Mouse (Mus musculus) frontal cortex, adult 2 months (tissue): ENCODE results near the gene Hist1h3f. TPM values are rescaled to one million over a fixed set of nuclear protein-coding genes. Genes with fewer than 3 reads are reported as not detected.
"Not testable (repeated sequence)": the region's sequence is repeated elsewhere in the genome, so short reads cannot be mapped to it uniquely, and the experiment has no call there.

Source experiments
- DNase-seq, 2 experiments: peaks; one replicate each; pipeline ENCODE4 v3.0.0; 2022; ENCODE audit warnings: low spot score in 1 of 2; ENCODE audit errors: extremely low spot score in 1 of 2
- polyA plus RNA-seq: library from polyadenylated mRNA; depleted of rRNA; stranded (reverse); fragments of >200 nt; gene quantifications from 2 replicates; pipeline ENCODE4 v1.2.3, GENCODE M21; 2012; rRNA removed

The Hist1h3f gene
- polyA plus RNA-seq, 1 experiment, result 0.22 TPM

DNA sequence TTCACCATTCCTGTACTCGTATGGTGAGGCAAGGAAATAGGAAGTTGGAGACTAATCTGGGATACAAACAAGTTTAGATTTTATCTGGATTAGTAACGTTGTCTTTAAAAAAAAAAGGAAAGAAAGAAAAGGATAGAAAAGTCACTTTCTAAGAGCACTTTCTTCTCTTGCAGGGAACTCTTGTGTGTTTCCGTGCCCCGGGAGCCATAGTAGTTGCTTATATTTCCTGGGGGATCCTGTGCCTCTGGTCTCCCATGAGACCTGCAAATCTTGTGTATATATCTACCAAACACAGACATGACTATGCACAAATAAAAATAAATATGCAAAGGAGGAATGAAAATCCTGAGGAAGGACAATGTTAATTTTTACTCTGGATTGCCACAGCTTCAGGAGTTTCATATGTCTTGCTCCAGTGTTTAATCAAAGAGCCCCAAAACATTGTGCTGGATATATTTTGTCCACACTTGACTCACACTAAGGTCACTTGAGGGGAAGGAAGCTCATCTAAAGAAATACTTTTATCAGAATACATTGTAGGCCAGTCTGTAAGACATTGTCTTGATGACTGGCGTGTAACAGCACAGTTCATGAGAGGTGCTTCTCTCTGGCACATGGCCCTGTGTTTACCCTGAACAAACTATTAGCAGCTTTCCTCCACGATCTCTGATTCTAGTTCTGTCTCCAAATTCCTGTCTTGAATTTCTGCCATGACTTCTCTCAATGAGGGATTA lies 33.2 kb downstream of the Hist1h3f start:
- no peak for DNase-seq

DNA sequence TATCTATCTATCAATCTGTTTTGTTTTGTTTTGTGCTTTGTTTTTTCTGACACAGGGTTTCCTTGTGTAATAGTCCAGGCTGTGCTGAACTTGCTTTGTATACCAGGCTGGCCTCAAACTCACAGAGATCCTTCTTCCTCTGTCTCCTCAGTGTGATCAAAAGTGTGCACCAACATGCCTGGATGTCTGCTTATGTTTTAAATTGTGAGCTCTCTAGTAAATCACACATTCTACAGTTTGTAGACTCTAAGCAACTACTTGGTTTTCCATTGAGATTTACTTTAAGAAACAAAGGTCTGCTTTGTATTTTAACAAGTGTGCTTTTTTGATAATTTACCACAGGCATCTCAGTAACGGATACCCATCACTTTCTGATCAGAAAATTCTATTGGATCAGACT lies 34.0 kb downstream of the Hist1h3f start:
- DNase-seq, result no peak

DNA sequence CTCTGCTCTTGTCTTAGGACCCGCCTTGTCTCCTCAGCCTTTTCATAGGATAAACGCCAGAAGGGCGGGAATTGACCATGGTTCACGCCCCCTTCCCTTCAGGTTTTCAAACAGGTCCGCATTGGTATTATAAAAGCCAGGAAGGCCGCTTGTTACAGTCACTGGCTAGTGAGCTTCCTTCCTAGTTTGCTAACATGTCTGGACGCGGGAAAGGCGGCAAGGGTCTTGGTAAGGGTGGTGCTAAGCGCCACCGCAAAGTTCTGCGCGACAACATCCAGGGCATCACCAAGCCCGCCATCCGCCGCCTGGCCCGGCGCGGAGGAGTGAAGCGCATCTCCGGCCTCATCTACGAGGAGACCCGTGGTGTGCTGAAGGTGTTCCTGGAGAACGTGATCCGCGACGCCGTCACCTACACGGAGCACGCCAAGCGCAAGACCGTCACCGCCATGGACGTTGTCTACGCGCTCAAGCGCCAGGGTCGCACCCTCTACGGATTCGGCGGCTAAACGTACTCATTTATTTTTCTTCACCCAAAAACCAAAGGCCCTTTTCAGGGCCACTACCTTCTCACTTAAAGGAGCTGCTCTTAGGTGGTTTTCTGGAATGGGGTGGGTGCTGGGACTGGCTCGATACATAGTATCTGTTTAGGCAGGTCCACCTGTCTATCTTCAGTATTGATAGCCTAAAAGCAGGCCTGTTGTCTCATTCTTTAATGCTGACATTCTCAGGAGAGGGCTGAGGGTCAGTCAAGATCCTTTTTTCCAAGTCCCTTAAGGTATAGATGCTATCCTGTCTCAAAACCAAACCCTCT lies 37.8 kb downstream of the Hist1h3f start, which contains the start of gene Hist1h4d:
Hist1h4d (plus strand) TSS at position 191 of the 811 bp plus-strand sequence.
- peak; percentile 98 to 100 for DNase-seq

DNA sequence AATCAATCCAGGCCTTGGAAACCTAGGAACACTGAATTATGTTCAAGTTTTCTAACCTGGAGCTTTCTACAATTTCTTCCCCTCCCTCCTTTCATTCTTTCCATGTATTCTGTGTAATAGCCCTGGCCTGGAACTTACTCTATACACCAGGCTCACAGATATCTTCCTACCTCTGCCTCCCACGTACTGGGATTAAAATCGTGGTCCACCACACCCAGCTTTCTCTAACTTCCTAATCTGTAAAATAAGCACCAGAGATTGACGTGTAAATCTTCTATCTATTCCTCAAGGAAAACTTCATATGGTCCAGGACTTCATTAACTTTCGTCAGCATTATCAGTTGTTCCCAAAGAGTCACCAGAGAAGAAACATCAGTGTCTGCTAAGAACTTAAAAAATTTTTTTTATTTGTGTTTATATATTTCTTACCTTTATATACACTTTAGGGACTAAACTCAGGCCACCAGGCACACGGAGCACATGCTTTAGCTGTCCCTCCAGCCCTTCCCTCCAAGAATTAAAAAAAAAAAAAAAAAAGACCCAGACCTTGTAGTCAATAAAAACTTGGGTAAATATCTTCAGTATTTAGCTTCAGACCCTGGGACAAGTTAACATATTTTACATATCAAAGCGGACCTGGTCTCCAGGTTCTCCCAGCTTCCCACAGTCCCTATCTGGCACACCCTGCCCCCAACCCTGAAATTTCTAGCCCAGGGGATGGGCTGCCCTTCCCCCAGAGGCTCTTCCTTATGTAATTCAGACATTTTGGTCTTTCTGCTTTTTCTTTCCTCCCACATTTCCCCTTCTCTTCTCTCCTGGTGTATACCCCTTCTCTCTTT lies 38.6 kb downstream of the Hist1h3f start:
- no peak for DNase-seq

DNA sequence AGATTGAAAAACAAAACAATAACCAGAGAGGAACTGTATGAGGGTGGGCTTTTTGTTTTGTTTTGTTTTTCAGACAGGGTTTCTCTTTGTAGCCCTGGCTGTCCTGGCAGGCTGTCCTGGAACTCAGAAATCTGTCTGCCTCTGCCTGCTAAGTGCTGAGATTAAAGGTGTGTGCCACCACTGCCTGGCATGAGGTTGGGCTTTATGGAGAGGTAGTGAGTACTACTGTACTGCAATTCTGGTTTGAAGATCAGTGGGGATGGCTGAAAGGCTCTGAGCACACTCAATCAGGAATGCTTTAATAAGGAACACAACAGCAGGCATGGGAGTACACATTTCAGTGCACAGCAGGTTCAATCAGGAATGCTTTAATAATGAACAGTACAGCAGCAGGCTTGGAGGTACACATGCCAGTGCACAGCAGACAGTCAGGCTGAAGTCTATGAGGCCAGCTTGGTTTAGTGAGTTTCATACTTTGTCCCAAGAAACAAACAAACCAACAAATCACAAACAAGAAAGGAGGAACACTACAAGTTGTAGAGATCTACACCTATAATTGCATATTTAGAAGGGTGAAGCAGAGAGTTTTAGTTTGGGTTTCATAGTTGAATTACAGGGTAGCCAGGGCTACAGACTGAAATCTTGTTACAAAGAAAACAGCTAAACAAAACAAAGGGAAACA lies 39.7 kb downstream of the Hist1h3f start:
- no peak for DNase-seq

DNA sequence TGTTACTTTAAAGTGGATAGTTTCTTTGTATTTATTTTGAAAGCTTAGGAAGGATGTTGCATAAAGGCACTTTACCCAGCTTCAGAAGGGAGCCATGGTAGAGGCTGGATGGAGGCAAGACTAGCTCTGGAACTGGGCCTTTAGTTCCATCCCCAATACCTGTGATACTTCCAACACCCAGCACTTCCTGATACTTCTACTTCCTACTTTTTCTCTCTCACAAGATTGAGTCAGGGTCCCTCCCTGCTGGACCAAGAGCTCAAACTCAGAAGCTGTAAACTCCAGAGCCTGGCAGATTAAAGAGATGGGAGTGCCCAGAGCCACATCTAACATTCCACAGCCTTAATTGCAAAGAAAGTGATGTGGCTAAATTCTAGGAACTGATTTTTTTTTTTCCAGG lies 40.5 kb downstream of the Hist1h3f start:
- no peak for DNase-seq

DNA sequence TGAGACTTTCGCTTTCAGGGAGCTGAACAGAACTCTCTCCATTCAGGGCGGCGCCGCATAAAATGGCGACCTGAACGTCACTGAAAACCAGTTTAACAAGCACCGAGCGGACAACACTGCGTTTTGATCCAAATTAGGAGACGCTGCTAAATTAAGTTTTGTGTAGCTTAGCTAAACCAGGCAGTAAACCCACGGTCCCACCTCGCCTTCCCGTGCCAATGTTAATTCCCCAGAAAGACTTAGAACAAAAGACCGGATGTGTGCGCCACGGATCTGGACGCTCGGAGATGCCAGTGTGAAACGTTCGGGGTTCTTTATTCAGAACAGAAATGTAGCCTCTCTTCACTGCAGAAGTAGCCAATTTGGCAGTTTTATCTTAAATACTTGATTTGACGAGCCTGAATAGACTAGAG lies 41.2 kb downstream of the Hist1h3f start:
- peak; percentile 56 to 78 for DNase-seq

DNA sequence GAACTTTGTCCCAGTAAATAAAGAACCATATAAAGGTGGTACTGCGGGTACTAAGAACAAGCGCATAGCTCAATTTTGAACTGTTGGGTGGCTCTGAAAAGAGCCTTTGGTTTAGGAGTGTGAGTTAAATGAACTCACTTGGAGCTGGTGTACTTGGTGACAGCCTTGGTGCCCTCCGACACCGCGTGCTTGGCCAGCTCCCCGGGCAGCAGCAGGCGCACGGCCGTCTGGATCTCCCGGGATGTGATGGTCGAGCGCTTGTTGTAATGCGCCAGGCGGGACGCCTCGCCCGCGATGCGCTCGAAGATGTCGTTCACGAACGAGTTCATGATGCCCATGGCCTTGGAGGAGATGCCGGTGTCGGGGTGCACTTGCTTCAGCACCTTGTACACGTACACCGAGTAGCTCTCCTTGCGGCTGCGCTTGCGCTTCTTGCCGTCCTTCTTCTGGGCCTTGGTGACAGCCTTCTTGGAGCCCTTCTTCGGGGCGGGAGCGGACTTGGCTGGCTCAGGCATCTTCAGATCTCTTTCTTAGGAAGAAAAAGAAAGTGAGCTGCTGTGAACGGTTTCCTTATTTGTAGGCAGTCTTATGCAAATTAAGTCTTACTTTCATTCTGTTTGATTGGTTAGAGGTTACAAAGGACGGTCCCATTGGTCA lies 41.7 kb downstream of the Hist1h3f start:
- peak; percentile 77 to 95 for DNase-seq

DNA sequence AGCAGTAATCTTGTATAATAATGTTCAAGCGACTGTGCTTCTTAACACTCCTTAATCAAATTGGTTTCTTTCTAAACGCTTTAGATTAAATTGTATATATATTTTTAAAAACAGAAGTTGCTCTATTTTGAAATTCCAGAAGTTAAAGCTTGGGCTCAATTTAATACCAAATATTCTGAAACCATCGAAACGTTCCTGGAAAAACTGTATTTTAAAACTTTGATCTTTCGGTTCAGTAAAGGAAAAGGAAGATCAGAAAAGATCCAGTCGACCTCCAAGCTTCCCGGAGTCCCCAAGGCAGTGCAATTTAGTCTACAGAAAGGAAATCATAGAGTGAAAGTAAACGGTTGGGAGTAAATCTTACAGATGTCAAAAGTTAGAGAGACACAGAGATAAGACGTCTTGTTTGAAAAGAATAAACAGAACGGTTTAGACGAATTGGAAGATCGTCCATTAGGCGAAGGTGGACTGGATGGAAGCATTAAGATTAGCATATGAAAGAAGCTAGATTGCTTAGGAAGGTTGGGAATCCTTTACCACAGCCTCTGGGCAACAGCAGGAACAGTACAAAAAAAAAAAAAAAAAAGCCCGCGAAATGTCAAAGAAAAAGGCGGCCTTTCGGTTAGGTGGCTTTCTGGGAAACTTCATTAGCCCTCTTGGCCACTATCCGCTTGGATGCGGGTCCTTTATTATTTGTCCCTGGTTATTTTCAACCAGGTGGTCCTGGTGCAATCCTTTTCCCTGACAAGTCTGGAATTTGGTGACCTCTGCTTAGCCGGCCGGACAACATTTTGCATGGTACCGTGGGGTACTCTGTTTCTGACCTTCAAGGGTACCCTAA lies 42.5 kb downstream of the Hist1h3f start:
- no peak for DNase-seq

DNA sequence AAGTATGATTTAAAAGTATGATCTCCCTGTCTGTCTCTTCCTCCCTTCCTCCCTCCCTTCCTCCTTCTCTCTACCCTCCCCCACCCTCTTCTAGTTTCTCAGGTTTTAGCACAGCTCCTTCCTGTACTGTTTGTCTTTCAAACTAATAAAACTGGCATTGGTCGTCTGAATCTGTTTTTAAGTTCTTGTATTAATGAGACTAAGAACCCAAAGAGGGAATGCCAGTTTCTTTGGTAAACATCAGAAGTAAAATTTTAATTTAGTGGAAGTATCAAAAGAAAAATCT lies 43.0 kb downstream of the Hist1h3f start:
- DNase-seq, result no peak

DNA sequence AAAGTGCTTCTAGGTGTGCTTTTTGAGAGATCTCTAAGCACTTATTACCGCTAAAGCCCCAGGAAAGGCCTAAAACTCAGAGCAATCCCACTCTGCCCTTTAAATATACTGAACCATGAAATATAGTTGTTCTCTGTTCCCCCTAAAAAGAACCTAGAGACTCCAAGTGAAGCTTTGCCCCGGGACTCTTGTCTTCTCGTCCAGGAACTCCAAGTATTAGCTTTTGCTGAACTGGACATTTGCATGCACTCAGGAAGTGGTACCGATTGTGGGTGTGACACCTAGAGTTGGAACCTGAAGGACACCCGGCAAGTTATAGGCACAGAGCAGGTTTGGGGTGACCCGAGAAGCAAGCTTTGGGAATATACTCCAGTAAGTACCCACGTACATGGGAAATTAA lies 47.4 kb downstream of the Hist1h3f start:
- DNase-seq, result no peak

DNA sequence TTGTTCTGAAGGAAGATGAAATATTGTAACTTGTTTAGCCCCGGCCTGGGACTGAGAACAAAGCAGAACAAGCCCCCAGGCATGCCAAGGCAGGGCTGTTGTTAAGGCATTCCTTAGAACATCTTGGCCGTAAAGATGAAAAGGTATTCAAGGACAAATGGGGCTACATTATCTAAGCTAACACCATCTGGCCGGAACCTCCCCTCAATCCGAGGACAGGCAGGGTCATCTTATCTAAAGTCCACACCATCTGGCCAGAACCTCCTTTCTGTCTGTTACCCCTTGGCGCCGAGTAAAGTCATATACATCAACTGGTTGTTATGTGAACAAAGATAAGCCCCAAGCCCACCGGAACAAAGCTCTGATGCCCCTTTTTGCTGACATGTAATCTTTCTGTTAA lies 48.0 kb downstream of the Hist1h3f start:
- not testable (repeated sequence) for DNase-seq

DNA sequence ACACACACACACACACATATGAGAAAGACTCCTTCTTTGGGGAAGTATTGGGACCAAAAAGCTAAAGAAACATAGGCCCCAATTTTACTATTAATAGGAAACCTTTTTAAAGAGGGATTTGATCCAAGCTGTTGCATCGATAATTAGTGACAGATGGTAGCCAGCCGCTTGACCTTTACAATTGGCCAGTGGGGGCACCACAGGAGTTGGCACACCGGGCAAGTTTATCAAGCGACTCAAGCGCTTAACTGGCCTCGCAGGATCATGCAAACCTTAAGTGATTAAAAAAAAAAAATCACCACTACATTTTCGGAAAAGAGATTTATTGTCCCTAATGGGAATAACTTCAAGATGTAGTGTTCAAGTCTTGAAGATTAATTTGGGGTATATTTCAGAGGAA lies 48.8 kb downstream of the Hist1h3f start:
- no peak for DNase-seq

DNA sequence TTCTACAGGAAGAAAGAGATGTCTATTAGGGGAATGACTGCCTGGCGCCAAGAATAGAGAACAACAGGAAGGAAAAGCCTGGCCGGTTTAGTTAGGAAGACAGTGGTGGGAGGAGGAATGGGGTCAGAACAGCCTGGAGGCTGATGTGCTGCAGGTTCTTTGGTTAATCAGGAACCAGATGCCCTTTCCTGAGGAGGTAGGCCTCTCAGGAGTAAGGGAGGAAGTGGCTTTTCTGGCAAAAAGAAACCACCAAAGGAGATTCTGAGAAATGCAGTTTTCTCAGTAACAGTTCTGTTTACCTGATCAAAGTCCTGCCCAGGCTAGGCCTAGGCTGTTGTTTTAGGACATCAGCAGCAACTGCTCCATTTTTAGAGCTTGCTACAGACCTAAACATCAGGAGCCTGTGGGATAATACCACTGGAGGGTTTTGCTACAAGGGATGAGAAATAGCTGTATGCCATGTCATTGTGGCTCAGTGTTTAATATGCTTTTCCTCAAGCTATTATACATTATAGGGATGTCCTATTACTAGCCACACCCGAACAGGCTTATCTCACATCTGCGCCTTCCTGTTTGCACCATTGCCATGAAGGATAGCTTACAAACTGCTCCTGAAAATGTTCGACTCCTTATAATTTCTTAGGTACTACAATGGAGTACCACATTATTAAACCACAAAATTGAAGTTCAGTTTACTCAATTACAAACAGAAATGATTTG lies 49.4 kb downstream of the Hist1h3f start:
- DNase-seq, result no peak

Other genes starting within 250 kb of the Hist1h3f start
- 16.4 and 18.5 TPM in 2 replicates for gene Zfp322a, start 174.8 kb upstream of the Hist1h3f start, polyA plus RNA-seq
- 7.6 TPM in 2 replicates for gene Abt1, start 120.2 kb upstream of the Hist1h3f start, polyA plus RNA-seq
- 0.06 and 0.13 TPM in 2 replicates for gene Btn1a1, start 78.2 kb upstream of the Hist1h3f start, polyA plus RNA-seq
- 0.38 and 0.46 TPM in 2 replicates for gene Btn2a2, start 55.2 kb upstream of the Hist1h3f start, polyA plus RNA-seq
- 26.6 and 33.5 TPM in 2 replicates for gene Hist1h4h, start 13.0 kb upstream of the Hist1h3f start, polyA plus RNA-seq
- 3.9 and 9.2 TPM in 2 replicates for gene Hist1h2af, start 10.1 kb upstream of the Hist1h3f start, polyA plus RNA-seq
- gene Hist1h3g, start 8.6 kb upstream of the Hist1h3f start, polyA plus RNA-seq, result 0.46 and 0.82 TPM in 2 replicates
- 0.15 and 0.44 TPM in 2 replicates for gene Hist1h2bh, start 660 bp upstream of the Hist1h3f start, polyA plus RNA-seq
- 2.8 and 3.7 TPM in 2 replicates for gene Hist1h4f, start 7.6 kb downstream of the Hist1h3f start, polyA plus RNA-seq
- 0.14 and 0.19 TPM in 2 replicates for gene Hist1h1d, start 9.2 kb downstream of the Hist1h3f start, polyA plus RNA-seq
- 2.2 and 3.3 TPM in 2 replicates for gene Hist1h3e, start 18.3 kb downstream of the Hist1h3f start, polyA plus RNA-seq
- 0.56 and 1.7 TPM in 2 replicates for gene Hist1h2ae, start 27.2 kb downstream of the Hist1h3f start, polyA plus RNA-seq
- 9.7 and 10.4 TPM in 2 replicates for gene Hist1h2bg, start 27.3 kb downstream of the Hist1h3f start, polyA plus RNA-seq
- gene Hist1h2bf, start 30.1 kb downstream of the Hist1h3f start, polyA plus RNA-seq, result 0.80 and 1.6 TPM in 2 replicates
- 1.6 and 1.9 TPM in 2 replicates for gene Hist1h2ad, start 30.3 kb downstream of the Hist1h3f start, polyA plus RNA-seq
- 2.8 and 3.4 TPM in 2 replicates for gene Hist1h3d, start 31.7 kb downstream of the Hist1h3f start, polyA plus RNA-seq
- 3.4 and 4.3 TPM in 2 replicates for gene Hist1h4d, start 37.5 kb downstream of the Hist1h3f start, polyA plus RNA-seq
- gene Hist1h2be, start 77.1 kb downstream of the Hist1h3f start, polyA plus RNA-seq, result 4.3 and 4.7 TPM in 2 replicates
- gene Hist1h1e, start 78.5 kb downstream of the Hist1h3f start, polyA plus RNA-seq, result 2.8 and 3.3 TPM in 2 replicates
- gene Hist1h2ac, start 139.9 kb downstream of the Hist1h3f start, polyA plus RNA-seq, result 1.7 and 2.1 TPM in 2 replicates
- 154 and 172 TPM in 2 replicates for gene Hist1h2bc, start 140.1 kb downstream of the Hist1h3f start, polyA plus RNA-seq
- gene Hist1h1t, start 151.8 kb downstream of the Hist1h3f start, polyA plus RNA-seq, result not detected in 2 replicates
- gene Hist1h4c, start 154.4 kb downstream of the Hist1h3f start, polyA plus RNA-seq, result 3.1 and 3.3 TPM in 2 replicates
- 3.8 and 4.4 TPM in 2 replicates for gene Hfe, start 166.8 kb downstream of the Hist1h3f start, polyA plus RNA-seq
- 40.7 and 52.1 TPM in 2 replicates for gene Hist1h1c, start 194.8 kb downstream of the Hist1h3f start, polyA plus RNA-seq
- gene Hist1h3c, start 201.6 kb downstream of the Hist1h3f start, polyA plus RNA-seq, result 0.24 and 0.46 TPM in 2 replicates
- gene Hist1h2bb, start 202.7 kb downstream of the Hist1h3f start, polyA plus RNA-seq, result 0.74 and 1.3 TPM in 2 replicates
- gene Hist1h2ab, start 207.1 kb downstream of the Hist1h3f start, polyA plus RNA-seq, result 0.82 and 2.8 TPM in 2 replicates
- 0.76 and 1.1 TPM in 2 replicates for gene Hist1h3b, start 208.2 kb downstream of the Hist1h3f start, polyA plus RNA-seq
- 2.9 and 4.5 TPM in 2 replicates for gene Hist1h4b, start 213.0 kb downstream of the Hist1h3f start, polyA plus RNA-seq
- gene Hist1h4a, start 217.2 kb downstream of the Hist1h3f start, polyA plus RNA-seq, result 3.8 and 4.6 TPM in 2 replicates
- 0.86 and 1.2 TPM in 2 replicates for gene Hist1h3a, start 218.3 kb downstream of the Hist1h3f start, polyA plus RNA-seq
- gene Hist1h1a, start 219.6 kb downstream of the Hist1h3f start, polyA plus RNA-seq, result 0.36 and 0.58 TPM in 2 replicates
- 0.24 and 0.40 TPM in 2 replicates for gene Trim38, start 225.9 kb downstream of the Hist1h3f start, polyA plus RNA-seq